Mouse (Mus musculus): ENCODE results near the gene Zfp385c. TPM values are rescaled to one million over a fixed set of nuclear protein-coding genes. Genes with fewer than 3 reads are reported as not detected.

Gene Zfp385c
- total RNA-seq, 2 experiments from 2014 or later: 0.39 TPM; not detected in 1

DNA sequence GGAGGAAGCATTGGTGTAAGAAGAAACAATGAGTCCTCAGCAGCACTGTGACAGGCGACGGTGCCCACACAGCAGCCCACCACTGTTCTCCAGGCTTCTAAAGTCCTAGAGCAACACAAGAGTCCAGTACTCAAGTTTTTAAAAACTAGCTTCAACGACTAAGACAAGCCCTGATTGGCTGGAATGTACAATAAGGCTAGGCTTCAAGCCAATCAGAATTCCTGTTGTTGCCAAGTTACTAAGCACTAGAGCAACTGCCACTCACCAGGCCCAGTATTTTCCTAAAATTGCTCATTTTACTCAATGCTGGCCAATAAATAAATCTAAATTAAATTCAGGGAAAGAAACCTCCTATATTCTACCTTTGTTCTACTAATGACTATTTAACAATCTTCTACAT is 79.0 kb downstream of the Zfp385c start:
- Histone ChIP-seq H3K4me3 (no peak overlapping the region), H3K27ac (peak overlapping the region; percentile 41; the same call in 1 of the 2 replicates)
- no peak for TF ChIP-seq CTCF (IDR thresholded peaks at IDR 0.05)
- intact Hi-C loops (cut with DNase I): no loop called here
- no peak for DNase-seq

DNA sequence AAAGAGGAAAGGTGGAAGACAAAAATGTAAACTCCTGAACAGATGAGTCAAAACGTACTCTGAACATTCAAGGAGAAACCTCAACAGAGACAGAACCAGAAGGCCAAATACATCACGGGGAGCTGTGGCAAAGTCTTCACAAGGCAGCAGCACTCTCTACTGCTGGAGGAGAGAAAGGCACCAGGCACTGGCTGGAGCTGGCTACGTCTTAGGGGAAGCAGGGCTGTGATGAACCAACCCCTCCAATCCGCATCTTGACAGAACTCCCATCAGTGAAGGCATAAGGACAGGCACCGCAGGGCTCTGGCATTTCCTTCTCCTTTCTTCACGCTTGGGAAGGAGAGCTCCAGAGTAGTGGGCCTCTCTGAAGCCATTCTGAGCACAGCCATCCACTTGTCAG is 80.6 kb downstream of the Zfp385c start:
- intact Hi-C loops (cut with DNase I): no loop called here
- H3K4me3 ChIP-seq: no peak overlapping the region
- peak overlapping the region; percentile 81 for H3K27ac ChIP-seq
- TF ChIP-seq CTCF (IDR thresholded peaks at IDR 0.05): peak; percentile 16; the same call in 1 of the 2 replicates
- no peak for DNase-seq

DNA sequence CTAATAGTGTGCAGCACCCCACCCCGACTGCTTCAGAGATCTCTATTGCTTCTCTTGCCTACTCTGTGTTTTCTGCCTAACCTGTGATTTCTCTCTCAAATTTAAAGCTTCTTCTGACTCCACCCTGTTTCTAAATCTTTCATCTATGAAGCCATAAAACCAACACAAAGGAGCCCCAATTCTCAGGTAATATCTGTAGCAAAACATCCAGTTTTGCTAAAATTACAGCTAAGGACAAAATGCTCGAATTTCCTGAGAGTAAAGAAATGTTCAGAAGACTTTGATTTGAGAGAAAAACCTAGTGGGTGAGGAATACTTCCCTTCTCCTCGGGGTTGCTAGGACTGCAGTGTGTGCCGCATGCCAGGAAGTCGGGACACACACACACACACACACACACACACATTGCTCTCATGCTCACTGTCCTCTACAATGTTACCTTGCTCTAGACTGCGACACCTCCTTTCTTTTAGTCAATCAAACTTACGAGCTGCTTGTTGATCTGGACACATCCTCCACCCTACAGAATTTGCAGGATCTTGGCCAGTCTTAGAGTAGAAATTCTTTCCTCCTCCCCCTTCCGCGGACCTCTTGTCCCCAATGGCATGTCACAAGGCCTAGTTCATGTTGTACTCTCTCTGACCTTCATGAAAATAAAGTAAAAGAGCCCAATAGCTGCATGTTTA is 82.1 kb downstream of the Zfp385c start:
- intact Hi-C loops (cut with DNase I): no loop called here
- no peak for TF ChIP-seq CTCF (IDR thresholded peaks at IDR 0.05)
- Histone ChIP-seq H3K27ac (peak overlapping the region; percentile 81), H3K4me3 (peak overlapping the region; percentile 32)
- DNase-seq: no peak

DNA sequence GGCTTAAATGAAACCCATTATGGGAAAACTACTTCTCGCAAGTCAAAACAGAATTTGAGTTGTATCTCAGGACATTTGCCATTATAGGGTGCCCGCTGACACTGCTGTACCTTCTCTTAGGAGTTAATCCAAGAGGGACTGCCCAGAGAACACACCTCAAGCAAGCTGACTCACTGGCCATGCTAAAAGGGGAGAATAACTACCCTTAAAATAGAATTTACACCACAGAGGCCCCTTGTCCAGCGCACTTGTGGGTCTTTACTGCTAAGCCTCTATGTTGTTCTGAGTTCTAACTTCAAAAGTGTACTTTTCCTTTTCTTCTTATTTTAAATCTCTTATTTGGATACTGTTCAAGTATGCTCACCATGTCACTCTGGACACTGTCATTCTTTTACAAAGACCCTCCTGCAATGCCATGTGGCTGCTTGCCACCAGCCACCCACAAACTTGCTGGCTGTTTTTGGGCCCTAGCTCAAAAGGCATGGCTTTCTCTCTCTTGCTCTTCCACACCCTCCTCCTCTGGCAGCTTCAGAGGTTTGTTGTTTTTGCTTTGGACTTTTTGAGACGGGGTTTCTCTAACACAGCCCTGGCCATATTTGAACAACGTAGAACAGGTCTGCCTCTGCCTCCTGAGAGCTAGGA is 82.8 kb downstream of the Zfp385c start:
- intact Hi-C loops (cut with DNase I): no loop called here
- Histone ChIP-seq H3K27ac (peak overlapping the region; percentile 81), H3K4me3 (peak overlapping the region; percentile 32)
- DNase-seq: no peak
- no peak for TF ChIP-seq CTCF (IDR thresholded peaks at IDR 0.05)

DNA sequence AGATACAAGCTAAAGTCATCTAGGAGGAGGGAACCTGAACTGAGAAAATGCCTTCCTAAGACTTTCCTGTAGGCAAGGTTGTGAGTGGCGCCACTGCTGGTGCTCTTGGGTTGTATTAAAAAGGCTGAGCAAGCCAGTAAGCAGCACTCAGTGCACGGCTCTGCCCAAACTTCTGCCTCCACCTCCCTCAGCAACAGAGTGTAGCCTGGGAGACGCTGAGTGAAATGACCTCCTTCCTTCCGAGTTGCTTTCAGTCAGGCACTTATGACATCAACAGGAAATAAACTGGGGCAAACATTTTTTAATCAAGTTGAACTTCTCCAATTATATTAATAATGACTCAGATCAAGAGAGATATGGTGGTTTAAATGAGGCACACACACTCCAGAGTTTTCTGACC is 83.5 kb downstream of the Zfp385c start:
- DNase-seq: no peak
- H3K27ac ChIP-seq: peak overlapping the region; percentile 81
- H3K4me3 ChIP-seq: no peak overlapping the region
- intact Hi-C loops (cut with DNase I): no loop called here
- TF ChIP-seq CTCF (IDR thresholded peaks at IDR 0.05): no peak

GRCm38 (mm10) chr11:100607121-100607520 is 85.1 kb downstream of the Zfp385c start:
- H3K4me3 ChIP-seq: no peak overlapping the region
- no peak overlapping the region for H3K27ac ChIP-seq
- intact Hi-C loops (cut with DNase I): no loop called here
- no peak for TF ChIP-seq CTCF (IDR thresholded peaks at IDR 0.05)
- DNase-seq: no peak

DNA sequence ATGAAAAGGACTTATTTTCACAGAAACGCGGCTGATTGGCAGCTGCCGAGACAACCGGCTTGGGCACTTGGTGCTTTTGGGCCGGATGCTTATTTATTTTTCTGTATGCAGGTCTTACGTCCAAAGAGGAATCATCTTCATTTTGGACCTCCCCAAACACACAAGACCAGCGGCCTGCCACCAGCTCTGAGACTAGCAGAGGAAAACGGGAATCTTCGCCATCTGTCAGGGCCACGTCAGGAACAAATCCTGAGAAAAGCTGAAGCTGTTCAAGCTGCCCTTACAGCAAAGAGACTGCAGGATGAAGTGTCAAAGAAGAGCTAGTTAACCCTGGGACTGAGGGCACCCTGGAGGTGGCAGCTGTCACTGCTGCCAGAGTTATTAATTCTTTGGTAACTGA is 86.8 kb downstream of the Zfp385c start:
- Histone ChIP-seq H3K4me3 (no peak overlapping the region; the same call in 1 of the 2 replicates), H3K27ac (peak overlapping the region; percentile 59)
- DNase-seq: no peak
- TF ChIP-seq CTCF (IDR thresholded peaks at IDR 0.05): 0 out of 2 replicates have a peak, but pooled peaks have one; percentile 2
- intact Hi-C loops (cut with DNase I): no loop called here

GRCm38 (mm10) chr11:100604321-100605005 is 87.8 kb downstream of the Zfp385c start:
- no peak for TF ChIP-seq CTCF (IDR thresholded peaks at IDR 0.05)
- Histone ChIP-seq H3K4me3 (no peak overlapping the region), H3K27ac (peak overlapping the region; percentile 59)
- DNase-seq: no peak
- intact Hi-C loops (cut with DNase I): no loop called here

DNA sequence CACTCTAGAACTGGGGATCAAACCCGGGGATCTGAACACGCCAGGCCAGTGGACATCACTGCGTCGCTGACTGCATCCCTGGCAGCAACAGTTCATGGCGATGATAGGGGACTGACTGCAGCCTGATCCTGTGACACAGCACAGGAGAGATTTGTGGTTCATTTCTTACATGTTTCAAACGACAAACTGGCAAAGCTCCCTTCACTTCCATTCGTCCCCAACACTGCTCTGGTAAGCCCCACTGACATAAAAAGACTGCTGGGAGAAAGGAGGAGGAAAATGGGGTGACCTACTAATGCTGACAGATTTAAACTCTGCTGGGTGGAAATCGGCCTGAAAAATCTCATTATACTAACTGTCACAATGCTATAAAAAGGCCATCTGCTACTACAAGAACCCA is 88.4 kb downstream of the Zfp385c start:
- peak overlapping the region; percentile 59 for H3K27ac ChIP-seq
- intact Hi-C loops (cut with DNase I): no loop called here
- H3K4me3 ChIP-seq: no peak overlapping the region
- no peak for TF ChIP-seq CTCF (IDR thresholded peaks at IDR 0.05)
- DNase-seq: no peak

- intact Hi-C loops (cut with DNase I): no loop called here
- TF ChIP-seq CTCF (IDR thresholded peaks at IDR 0.05): no peak
- DNase-seq: no peak
- Histone ChIP-seq H3K4me3 (no peak overlapping the region), H3K27ac (peak overlapping the region; percentile 59; the same call in 1 of the 2 replicates)
Measured at GRCm38 (mm10) chr11:100603155-100603554, 89.1 kb downstream of the Zfp385c start.

GRCm38 (mm10) chr11:100601372-100601771 is 90.9 kb downstream of the Zfp385c start:
- intact Hi-C loops (cut with DNase I): no loop called here
- TF ChIP-seq CTCF (IDR thresholded peaks at IDR 0.05): no peak
- Histone ChIP-seq H3K4me3 (no peak overlapping the region), H3K27ac (no peak overlapping the region)
- no peak for DNase-seq

- Histone ChIP-seq H3K27ac (no peak overlapping the region), H3K4me3 (no peak overlapping the region)
- no peak for DNase-seq
- no peak for TF ChIP-seq CTCF (IDR thresholded peaks at IDR 0.05)
- intact Hi-C loops (cut with DNase I): no loop called here
Measured at GRCm38 (mm10) chr11:100598074-100598473, 94.2 kb downstream of the Zfp385c start.

DNA sequence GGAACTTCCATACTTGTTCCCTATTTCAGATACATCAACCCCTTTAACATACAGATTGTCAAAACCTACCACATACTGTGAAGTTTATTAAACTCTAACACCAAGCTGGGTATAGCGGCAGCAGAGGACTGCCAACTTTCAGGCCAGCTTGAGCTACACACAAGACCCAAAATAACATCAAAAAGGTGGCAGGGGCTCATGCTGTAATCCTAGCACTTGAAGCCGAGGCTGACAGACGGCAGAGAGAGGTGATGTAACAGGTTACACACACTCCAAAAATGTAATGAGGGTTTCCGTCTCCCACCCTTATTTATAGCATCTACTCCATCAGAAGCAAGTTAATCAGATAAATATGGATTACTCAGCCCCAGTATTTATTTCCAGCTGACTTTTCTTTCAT is 96.7 kb downstream of the Zfp385c start:
- intact Hi-C loops (cut with DNase I): no loop called here
- DNase-seq: peak; percentile 61
- TF ChIP-seq CTCF (IDR thresholded peaks at IDR 0.05): no peak
- Histone ChIP-seq H3K27ac (peak overlapping the region; percentile 69), H3K4me3 (peak overlapping the region; percentile 19; the same call in 1 of the 2 replicates)

All from gastrocnemius, adult 2 months (tissue).